Comparison of ENCODE assay signal across 7 mouse cellular contexts in the genomic region with DNA sequence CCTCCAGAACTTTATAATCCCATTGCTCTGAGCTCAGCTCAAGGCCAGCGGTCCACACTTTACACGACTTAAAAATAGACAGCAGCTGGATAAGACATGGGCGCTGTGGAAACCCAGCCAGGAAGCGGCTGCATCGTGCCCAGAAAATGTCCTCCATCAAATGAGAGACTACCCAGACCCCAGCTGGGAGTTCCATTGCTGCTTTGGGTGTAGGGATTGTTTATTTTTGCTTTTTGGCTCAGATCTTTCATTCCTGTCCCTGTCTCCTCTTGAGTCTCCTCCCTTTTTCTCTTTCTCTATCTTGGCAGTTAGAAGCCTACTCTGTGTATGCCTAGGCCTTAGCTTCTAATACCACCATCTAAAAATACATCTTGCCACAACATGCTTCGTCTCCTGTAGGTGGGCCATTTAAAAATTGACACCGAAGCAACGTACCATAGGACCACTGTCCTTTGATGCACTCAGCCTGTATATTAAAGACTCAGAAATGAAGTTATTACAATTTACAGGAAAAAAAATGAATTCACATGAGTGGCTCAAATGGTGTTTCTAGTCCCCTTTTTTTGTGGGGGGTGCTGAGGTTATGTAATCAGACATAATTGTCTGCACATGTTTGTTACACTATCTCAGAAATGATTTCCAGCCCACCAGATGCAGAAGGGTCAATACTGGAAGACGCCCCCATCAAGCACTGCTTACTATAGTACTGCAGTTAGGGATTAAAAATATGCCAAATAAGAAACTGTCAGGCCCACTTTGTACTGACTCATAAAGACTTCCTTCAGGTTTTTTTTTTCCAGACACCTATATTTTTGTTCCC.
DNase-seq lines count a peak whose midpoint lies in the region; ATAC-seq lines count a peak whose summit lies in the region.

No protein-coding gene starts in this region.

- peaks cover 25% of the 10 kb centered on the region for H3K4me1 ChIP-seq in heart, embryonic 12.5 days (replicated peaks)

- H3K27ac ChIP-seq in heart, embryonic 12.5 days (ENCODE audit: poor library complexity, severe bottlenecking) = peak overlapping the region; percentile 43; the same call in 1 of the 2 replicates

- no peak overlapping the region for H3K4me2 ChIP-seq in heart, embryonic 12.5 days

- ATAC-seq in heart, embryonic 12.5 days (ENCODE audit: insufficient number of reproducible peaks, low FRiP score) = peak; percentile 66
- no peak for ATAC-seq in erythroid progenitor cell, adult 5-6 weeks (replicated peaks; ENCODE audit: low FRiP score, poor library complexity, severe bottlenecking)

- WGBS in heart, embryonic 12.5 days = 48% methylated on average over 9 of the region's 9 CpGs

- peaks cover 40% of the 10 kb centered on the region for H3K36me3 ChIP-seq in heart, embryonic 12.5 days

- H3K4me3 ChIP-seq in heart, embryonic 12.5 days = no peak overlapping the region

- H3K9ac ChIP-seq in heart, embryonic 12.5 days = no peak overlapping the region

- intact Hi-C loops in left cerebral cortex, postnatal 10 days (cut with DNase I) = no loop called here

- no peaks in the 10 kb centered on the region for H3K27me3 ChIP-seq in heart, embryonic 12.5 days (replicated peaks)

- peak; percentile 25 for DNase-seq in right cerebral cortex, adult 18-20 months
- no peak for DNase-seq in right cerebral cortex, postnatal 25 days
- peak; percentile 42 to 47 for DNase-seq in left cerebral cortex, postnatal 10 days (ENCODE audit: extremely low spot score in 1 of 2, low spot score in 2 of 2)
- peak; percentile 56 for DNase-seq in testis, postnatal 10 days (ENCODE audit: low spot score)
- no peak for DNase-seq in thymus, postnatal 25 days

- no peaks in the 10 kb centered on the region for H3K9me3 ChIP-seq in heart, embryonic 12.5 days (replicated peaks)

Comparison
In these comparisons a context has a peak if more than half of its experiments do, and no peak if none do; other contexts are left out.
1. DNase-seq: peak in right cerebral cortex, adult 18-20 months (single experiment), left cerebral cortex, postnatal 10 days (2 of 2) and testis, postnatal 10 days (single experiment); none in right cerebral cortex, postnatal 25 days (single experiment) and thymus, postnatal 25 days (single experiment).